In the genomic region with DNA sequence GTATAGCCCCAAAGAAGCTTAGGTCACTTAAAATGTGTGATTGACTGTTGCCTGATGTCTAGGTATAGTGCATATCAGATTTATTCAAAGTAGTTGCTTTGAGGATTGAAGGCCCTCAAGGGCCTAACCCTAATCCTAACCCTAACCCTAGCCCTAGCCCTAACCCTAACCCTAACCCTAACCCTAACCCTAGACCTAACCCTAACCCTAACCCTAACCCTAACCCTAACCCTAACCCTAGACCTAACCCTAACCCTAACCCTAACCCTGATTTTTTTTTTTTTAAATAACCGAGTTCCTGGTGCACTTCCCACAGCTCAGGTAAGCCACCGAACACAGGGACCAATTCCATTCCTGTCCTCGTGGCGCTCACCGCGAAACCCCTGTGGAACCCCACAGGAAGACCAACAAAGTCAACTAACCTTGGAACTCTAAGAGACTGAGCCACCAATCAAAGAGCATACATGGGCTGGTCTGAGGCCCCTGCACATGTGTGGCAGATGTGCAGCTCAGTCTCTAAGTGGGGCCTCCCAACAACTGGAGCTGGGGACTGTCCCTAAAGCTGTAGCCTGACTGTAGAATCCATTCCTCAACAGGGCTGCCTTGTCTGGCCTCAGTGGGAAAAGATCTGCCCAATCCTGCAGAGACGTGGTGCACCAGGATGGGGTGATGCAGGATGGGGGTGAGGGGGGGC, we compare ENCODE assay signal across 24 mouse cellular contexts.
A peak's percentile ranks its signal among the peaks of the same experiment; 100 is the strongest.
DNase-seq lines count a peak whose midpoint lies in the region; ATAC-seq lines count a peak whose summit lies in the region.
"Had no signal": no experiment of that assay in that cellular context is flagged by ENCODE, and none has a peak within 500 bp of the region (broad histone marks: within the 10 kb centered on the region; RNA-seq: fewer than 3 reads in every experiment).

No protein-coding gene starts in this region.

- no peak overlapping the region for H3K9ac ChIP-seq in heart, embryonic 12.5 days
- no peak overlapping the region for H3K9ac ChIP-seq in heart, embryonic 15.5 days
- H3K9ac ChIP-seq: embryonic facial prominence, embryonic 12.5 days; embryonic facial prominence, embryonic 15.5 days; forebrain, postnatal 0 days; hindbrain, embryonic 12.5 days; hindbrain, embryonic 15.5 days had no signal

- H3K4me3 ChIP-seq in heart, embryonic 12.5 days: no peak overlapping the region
- no peak overlapping the region for H3K4me3 ChIP-seq in heart, embryonic 15.5 days
- H3K4me3 ChIP-seq: embryonic facial prominence, embryonic 12.5 days; embryonic facial prominence, embryonic 15.5 days; gastrocnemius, adult 2 months; hindbrain, embryonic 12.5 days; hindbrain, embryonic 15.5 days had no signal

- H3K27me3 ChIP-seq in heart, embryonic 12.5 days (replicated peaks): no peaks in the 10 kb centered on the region
- H3K27me3 ChIP-seq in heart, embryonic 15.5 days: no peaks in the 10 kb centered on the region
- H3K27me3 ChIP-seq: embryonic facial prominence, embryonic 12.5 days; embryonic facial prominence, embryonic 15.5 days; hindbrain, embryonic 12.5 days; hindbrain, embryonic 15.5 days had no signal

- no peak overlapping the region for H3K4me2 ChIP-seq in heart, embryonic 12.5 days
- no peak overlapping the region for H3K4me2 ChIP-seq in heart, embryonic 15.5 days
- H3K4me2 ChIP-seq: embryonic facial prominence, embryonic 12.5 days; embryonic facial prominence, embryonic 15.5 days; hindbrain, embryonic 12.5 days; hindbrain, embryonic 15.5 days had no signal

- no peaks in the 10 kb centered on the region for H3K36me3 ChIP-seq in heart, embryonic 12.5 days
- no peaks in the 10 kb centered on the region for H3K36me3 ChIP-seq in heart, embryonic 15.5 days
- H3K36me3 ChIP-seq: embryonic facial prominence, embryonic 12.5 days; embryonic facial prominence, embryonic 15.5 days; hindbrain, embryonic 12.5 days; hindbrain, embryonic 15.5 days had no signal

- no peak for ATAC-seq in heart, embryonic 12.5 days (ENCODE audit: insufficient number of reproducible peaks, low FRiP score)
- ATAC-seq in heart, embryonic 15.5 days (replicated peaks; ENCODE audit: insufficient number of reproducible peaks, insufficient read depth, low FRiP score, low read depth): no peak
- ATAC-seq in monocyte, adult 5-6 weeks (replicated peaks; ENCODE audit: insufficient number of reproducible peaks, low FRiP score, low TSS enrichment, poor library complexity, severe bottlenecking): peak; percentile 82; the same call in 1 of the 2 replicates
- no peak for ATAC-seq in megakaryocyte-erythroid progenitor cell, adult 5-6 weeks (replicated peaks; ENCODE audit: low FRiP score, low TSS enrichment, poor library complexity, severe bottlenecking)
- ATAC-seq: forebrain, embryonic 14.5 days; forebrain, postnatal 0 days; intestine, postnatal 0 days had no signal

- intact Hi-C loops in heart, postnatal 14 days (cut with DNase I): no loop called here

- H3K9me3 ChIP-seq in heart, embryonic 12.5 days (replicated peaks): no peaks in the 10 kb centered on the region
- H3K9me3 ChIP-seq in heart, embryonic 15.5 days (replicated peaks): no peaks in the 10 kb centered on the region
- H3K9me3 ChIP-seq: embryonic facial prominence, embryonic 12.5 days; embryonic facial prominence, embryonic 15.5 days; hindbrain, embryonic 12.5 days; hindbrain, embryonic 15.5 days had no signal

- no peak for DNase-seq in heart, postnatal 14 days
- no peak for DNase-seq in heart, adult 9 months (ENCODE audit: low spot score in 2 of 2)
- DNase-seq: adrenal gland, adult 2 months; adrenal gland, postnatal 14 days; B cell, adult 2 months; cerebellum, adult 11 months; cerebellum, adult 2 months; cerebellum, adult 9-11 months; cerebellum, postnatal 25 days; forebrain, postnatal 0 days; gastrocnemius, adult 2 months; gastrocnemius, postnatal 14 days; heart, adult 18-20 months; kidney, adult 2 months had no signal

- peak overlapping the region; percentile 32; the same call in 1 of the 2 replicates for H3K27ac ChIP-seq in heart, embryonic 12.5 days (ENCODE audit: poor library complexity, severe bottlenecking)
- peak overlapping the region; percentile 48; the same call in 1 of the 2 replicates for H3K27ac ChIP-seq in heart, embryonic 15.5 days
- H3K27ac ChIP-seq: embryonic facial prominence, embryonic 12.5 days; embryonic facial prominence, embryonic 15.5 days; gastrocnemius, adult 2 months; hindbrain, embryonic 12.5 days; hindbrain, embryonic 15.5 days had no signal

- peaks cover 27% of the 10 kb centered on the region for H3K4me1 ChIP-seq in heart, embryonic 12.5 days (replicated peaks)
- peaks cover 38% of the 10 kb centered on the region for H3K4me1 ChIP-seq in heart, embryonic 15.5 days (replicated peaks)
- H3K4me1 ChIP-seq: embryonic facial prominence, embryonic 12.5 days; embryonic facial prominence, embryonic 15.5 days; hindbrain, embryonic 12.5 days; hindbrain, embryonic 15.5 days had no signal

- WGBS in heart, embryonic 12.5 days: 93% methylated on average over 7 of the region's 7 CpGs
- WGBS in heart, embryonic 15.5 days: 92% methylated on average over 7 of the region's 7 CpGs
